Mouse (Mus musculus): ENCODE measurements at regions not wholly inside any gene's neighbourhood (a gene's known extent, or its start where the extent isn't known, plus 50 kb on each side); places are given as distances from the start of the nearest gene placed in this dataset.

- no peak for DNase-seq (ENCODE audit: low spot score)
Measured at GRCm38 (mm10) chr9:104387805-104388204, 50.3 kb upstream of the Acpp start.
